Mouse (Mus musculus) naive thymus-derived CD4-positive, alpha-beta T cell, adult 2 months (primary cell): ENCODE data around the gene Gm20388.

ENCODE experiments used
- DNase-seq: peaks from one replicate; pipeline ENCODE4 v3.0.0-alpha.2; 2011; ENCODE audit warnings: low read depth

Gm20388 gene

GRCm38 (mm10) chr8:124382235-124382634 is 4471.6 kb downstream of the Gm20388 start:
- DNase-seq: no peak

- DNase-seq: no peak
Measured at GRCm38 (mm10) chr8:124384336-124384735, 4473.7 kb downstream of the Gm20388 start.

- DNase-seq: no peak
Measured at GRCm38 (mm10) chr8:124386225-124386899, 4475.7 kb downstream of the Gm20388 start.

- DNase-seq: no peak
Measured at GRCm38 (mm10) chr8:124389495-124389894, 4478.9 kb downstream of the Gm20388 start.

- no peak for DNase-seq
Measured at GRCm38 (mm10) chr8:124391191-124391590, 4480.6 kb downstream of the Gm20388 start.

- no peak for DNase-seq
Measured at GRCm38 (mm10) chr8:124392271-124393012, 4481.8 kb downstream of the Gm20388 start.

GRCm38 (mm10) chr8:124393013-124393412 is 4482.4 kb downstream of the Gm20388 start:
- no peak for DNase-seq

GRCm38 (mm10) chr8:124393927-124394326 is 4483.3 kb downstream of the Gm20388 start:
- no peak for DNase-seq

GRCm38 (mm10) chr8:124394951-124395350 is 4484.3 kb downstream of the Gm20388 start:
- DNase-seq: no peak
